Mouse (Mus musculus) lung, postnatal 25 days (tissue): ENCODE measurements around the gene Pde4b.

Experiments
- DNase-seq: peaks from one replicate; pipeline ENCODE4 v3.0.0; 2022; ENCODE audit warnings: low spot score

The Pde4b gene

GRCm38 (mm10) chr4:102406848-102407247, 319.5 kb downstream of the Pde4b start:
- no peak for DNase-seq

DNA sequence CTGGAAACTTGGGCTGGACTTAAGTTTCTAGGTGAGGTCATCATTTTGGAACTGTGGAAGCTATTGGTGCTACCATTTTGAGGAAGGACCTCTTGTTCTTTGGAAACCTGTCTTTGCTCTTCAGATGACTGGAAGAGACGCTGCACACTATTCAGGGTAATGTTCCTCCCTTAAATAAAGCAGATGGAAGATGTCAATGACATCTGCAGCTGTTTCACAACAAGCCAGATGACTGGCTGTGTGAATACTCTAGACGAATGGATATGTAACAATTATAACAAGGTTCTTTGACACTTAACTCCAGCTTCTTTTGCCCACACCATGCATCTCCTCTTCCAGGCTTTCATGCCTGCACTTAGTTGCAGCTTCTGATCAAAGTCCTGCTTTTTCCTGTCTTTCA, 320.8 kb downstream of the Pde4b start:
- peak; percentile 12 for DNase-seq

GRCm38 (mm10) chr4:102408938-102409337, 321.6 kb downstream of the Pde4b start:
- no peak for DNase-seq

DNA sequence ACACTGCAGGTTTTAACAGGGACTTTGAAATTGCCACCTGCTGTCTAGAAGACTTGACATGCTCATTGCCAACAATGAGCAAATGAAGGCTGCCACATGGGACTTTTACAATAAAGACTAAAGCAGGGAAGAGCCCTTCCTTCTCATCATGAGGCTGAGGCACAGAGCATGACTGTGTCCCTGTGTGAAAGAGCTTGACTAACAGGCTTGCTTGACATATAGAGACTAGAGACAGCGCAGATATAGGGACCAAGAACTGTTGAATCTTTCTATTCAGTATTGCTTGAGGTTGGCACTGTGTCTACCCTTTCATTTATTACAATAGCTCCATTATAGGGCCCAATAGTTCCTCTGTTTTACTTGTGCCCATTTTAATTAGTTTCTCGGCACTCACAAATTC, 325.8 kb downstream of the Pde4b start:
- no peak for DNase-seq

DNA sequence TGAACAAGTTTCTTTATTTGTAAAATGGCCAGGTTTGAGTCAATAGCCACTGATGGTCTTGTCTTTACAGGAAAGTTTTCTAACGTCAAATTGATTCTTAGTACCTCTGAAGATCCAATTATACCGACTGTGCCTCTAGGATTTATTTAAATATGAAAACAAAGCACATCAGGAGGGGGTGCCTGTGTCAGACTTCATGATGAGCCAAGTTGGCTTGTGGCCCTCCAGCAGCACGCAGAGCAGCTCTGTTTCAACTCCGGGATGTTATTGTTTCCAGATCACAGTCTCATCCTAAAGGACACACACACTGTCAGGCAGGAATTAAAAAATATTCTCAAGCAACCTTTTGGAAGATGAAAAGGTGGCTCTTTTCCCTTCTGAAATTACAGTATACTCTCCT, 326.5 kb downstream of the Pde4b start:
- DNase-seq: no peak

- no peak for DNase-seq
These were observed 327.3 kb downstream of the Pde4b start for GRCm38 (mm10) chr4:102414610-102415009.

DNA sequence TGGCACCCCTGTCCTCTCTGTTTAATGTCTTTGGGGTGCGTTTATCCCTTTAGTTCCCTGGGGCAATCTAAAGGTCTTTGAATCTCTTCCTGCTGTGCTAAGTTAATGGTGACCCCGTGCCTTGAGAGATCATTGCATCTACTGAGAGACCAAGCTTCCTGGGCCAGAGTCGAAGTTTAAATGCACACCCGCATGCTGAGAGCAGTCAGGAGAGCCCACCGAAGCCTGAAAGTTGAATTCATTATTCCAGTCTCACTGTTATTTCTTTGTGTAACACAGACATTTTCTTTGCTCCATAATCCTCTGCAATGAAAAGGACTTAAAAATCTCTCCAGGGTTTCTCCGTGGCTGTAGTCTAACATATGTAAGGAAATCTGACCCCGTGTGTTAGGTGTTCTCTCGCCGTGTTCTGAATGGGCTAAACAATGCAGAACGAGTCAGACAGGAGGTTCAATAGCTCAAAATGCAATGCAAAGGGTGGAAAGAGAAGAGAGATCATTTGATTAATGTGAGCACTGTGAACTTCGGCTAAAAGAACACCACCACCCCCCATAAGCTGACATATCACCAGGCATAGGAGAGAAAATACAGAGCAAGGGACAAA, 333.6 kb downstream of the Pde4b start:
- no peak for DNase-seq

GRCm38 (mm10) chr4:102421398-102421859, 334.1 kb downstream of the Pde4b start:
- DNase-seq: no peak

- DNase-seq: no peak
These were observed 336.8 kb downstream of the Pde4b start for GRCm38 (mm10) chr4:102424104-102424503.

GRCm38 (mm10) chr4:102425422-102425821, 338.1 kb downstream of the Pde4b start:
- DNase-seq: no peak

DNA sequence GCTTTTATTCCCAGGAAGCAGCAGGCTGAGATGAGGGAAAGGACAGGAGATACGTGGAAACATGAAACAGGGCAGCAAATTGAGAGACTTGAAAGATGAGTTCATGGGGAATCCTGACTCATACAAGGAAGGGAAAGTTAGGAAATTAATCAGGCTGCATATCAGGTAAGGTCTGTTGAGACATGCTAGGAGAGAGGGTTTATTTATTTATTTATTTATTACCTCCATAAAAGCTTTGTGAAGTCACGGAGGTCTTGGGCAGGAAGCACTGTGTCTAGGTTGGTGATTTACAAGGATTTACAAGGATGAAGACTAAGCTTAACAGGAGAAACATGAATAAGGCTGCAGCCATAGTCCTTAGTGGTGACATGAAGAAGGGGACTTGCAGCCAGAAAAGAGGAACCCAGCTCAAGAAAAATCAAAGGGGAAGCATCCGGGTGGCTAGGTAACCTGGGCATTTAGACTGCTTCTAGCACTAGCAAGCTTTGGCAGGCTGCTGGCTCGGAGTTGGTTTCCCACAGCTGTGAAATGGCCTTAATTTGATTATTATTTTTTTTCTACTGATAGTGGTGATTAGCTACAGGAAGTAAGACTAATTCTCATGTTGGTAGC, 342.5 kb downstream of the Pde4b start:
- no peak for DNase-seq

DNA sequence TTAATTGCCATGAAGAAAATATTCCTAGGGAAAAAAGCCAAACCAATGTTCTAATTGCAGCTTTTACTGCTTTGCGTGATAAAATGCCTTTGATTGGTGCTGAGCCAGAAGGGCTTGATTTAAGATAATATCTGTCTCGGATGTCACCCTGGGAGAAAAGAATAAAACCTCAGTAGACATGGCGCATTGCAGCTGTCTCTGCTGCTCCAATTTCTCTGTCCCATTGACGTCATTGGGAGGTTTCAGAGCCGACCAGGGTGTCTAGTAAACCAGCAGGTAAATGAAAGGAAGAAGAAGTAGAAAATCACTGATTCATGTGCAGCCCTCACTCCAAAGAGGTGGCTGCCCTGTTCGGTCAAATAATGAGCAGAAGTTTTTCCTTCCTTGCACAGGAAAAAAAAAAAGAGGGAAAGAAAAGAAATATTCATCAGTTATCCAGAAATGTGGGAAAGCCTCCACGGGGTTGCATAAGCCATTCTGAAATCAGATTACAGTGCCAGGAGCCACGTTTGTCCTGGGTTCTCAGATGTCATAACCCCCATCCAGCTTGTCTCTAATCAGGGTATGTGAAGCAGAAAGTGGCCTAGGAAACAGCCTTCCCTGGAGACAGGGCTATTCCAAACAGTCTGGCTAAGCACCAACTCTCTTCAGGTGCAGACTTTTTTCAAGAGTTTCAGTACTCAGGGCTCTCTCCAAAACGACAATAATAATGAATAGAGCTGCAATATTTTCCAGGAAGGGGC, 344.9 kb downstream of the Pde4b start:
- peak; percentile 4 for DNase-seq

- peak; percentile 10 for DNase-seq
These were observed 352.2 kb downstream of the Pde4b start for GRCm38 (mm10) chr4:102439401-102440118.

DNA sequence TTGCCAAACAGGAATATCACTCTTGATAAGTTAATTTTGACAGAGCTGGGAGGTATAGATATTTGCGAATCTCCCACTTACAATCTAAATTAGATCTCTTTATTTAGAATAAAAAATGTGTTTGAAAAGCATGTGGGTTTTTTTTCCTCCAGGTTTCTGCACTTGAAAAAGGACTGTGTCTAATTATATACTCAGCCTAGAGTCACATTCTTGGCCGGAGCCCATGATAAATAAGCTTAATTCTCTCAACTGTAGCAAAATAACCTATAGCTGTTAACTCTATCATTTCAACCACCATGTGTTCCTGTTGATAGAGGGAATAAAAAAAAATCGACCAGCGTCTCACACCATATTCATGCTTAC, 352.8 kb downstream of the Pde4b start:
- no peak for DNase-seq

- DNase-seq: no peak
These were observed 356.2 kb downstream of the Pde4b start for GRCm38 (mm10) chr4:102443533-102443932.

GRCm38 (mm10) chr4:102444501-102444900, 357.2 kb downstream of the Pde4b start:
- DNase-seq: no peak

DNA sequence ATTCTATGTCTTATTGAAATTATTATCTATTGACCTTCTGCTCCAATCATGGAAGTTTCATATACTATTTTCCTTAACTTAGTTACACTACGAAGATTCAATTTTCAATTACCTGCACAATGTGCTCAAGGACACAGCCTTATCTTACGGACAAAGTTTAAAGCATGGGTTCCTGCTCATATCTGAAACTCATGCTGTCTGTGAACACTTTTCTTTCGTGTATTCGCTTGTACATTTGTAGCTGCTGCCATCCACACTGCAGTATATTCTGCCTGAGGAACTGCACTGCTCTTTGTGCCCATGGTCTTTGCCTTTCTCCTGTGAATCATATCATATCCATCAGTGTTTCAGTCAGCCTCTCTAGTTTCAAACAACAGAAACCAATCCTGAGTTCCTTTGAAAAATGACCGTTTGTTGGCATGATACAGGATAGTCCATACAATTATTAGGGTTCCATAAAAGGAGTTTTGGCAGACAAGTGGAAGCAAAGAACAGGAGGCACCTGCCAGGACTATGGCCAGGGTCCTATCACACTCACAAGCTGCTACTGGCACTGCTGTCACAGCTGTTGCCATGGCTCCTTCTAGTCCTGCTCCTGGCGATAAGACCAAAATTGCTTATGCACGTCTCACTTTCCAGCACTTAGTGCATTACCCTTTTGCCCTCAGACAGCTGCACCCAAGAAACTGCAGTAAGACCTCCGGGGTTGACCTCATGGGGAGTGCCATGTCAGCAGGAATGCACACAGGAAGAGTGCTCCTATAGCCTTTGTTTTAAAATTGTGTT, 359.0 kb downstream of the Pde4b start:
- DNase-seq: no peak

- no peak for DNase-seq
These were observed 369.1 kb downstream of the Pde4b start for GRCm38 (mm10) chr4:102456426-102456825.

DNA sequence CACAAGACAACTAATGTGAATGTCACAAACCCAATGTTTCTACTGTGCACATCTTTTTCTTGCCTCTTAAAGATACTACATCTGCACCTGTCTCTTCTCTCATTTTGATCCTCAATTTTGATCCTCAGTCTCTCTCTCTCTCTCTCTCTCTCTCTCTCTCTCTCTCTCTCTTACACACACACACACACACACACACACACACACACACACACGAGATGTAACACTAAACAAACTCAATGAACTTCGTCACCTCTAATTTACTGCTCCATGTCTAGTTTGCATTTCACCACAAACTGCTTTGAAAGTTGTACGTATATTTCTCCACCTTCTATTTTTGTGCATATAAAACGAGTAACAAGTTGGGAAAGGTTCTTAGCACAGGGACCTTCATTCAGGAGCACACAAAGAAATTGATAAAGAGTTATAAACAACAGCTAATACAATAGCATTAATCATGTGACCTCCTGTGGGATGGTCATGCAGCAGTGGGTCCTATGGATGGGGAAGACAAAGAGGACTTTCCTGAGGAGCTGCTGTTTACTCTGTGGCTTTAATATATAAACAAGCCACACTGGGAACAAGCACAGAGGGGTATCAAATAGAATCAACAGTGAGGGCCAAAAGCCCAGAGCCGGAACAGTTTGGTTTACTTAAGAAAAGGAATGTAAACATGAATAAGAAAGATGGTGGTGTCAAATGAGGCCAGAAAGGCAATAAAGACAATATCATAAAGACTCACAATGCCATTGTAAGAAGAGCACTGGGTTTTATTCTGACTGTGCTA, 372.1 kb downstream of the Pde4b start:
- DNase-seq: peak; percentile 18

GRCm38 (mm10) chr4:102478104-102478503, 390.8 kb downstream of the Pde4b start:
- DNase-seq: no peak

DNA sequence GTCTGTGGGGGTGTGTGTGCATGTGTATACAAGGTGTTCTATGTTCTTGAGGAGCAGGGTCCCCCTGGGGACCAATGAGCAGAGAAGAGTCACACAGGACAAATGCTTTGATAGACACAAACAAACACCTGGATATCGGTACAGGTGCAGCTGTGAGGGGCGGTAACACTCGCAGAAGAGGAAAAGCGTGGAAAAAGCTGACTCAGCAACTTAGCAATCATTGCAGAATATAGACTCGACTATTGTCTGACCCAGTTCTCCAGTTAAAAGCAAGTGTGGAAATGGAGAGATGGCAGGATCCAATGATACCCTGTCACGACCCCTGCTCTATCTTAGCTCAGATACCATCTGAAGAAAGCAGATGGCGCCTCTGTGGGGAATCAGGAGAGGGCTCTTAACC, 391.5 kb downstream of the Pde4b start:
- no peak for DNase-seq
